3 mouse cellular contexts compared by ENCODE assay signal in genomic region chr7:130629999-130630398, GRCm38 (mm10).
TF ChIP-seq lines count a peak whose summit lies in the region.

No protein-coding gene starts in this region.

TF ChIP-seq in CH12.LX, 34 proteins besides CTCF, POLR2A, EP300 and RAD21:
- TF ChIP-seq MAFK (IDR thresholded peaks at IDR 0.05; ENCODE audit: insufficient replicate concordance, low read length): peak; percentile 94
- TF ChIP-seq ZKSCAN1 (IDR thresholded peaks at IDR 0.05; ENCODE audit: borderline replicate concordance, low read depth, low read length): no peak
- no peak for TF ChIP-seq MAX (IDR thresholded peaks at IDR 0.05; ENCODE audit: low read length)

TF ChIP-seq in ES-E14, 5 proteins besides CTCF, POLR2A, EP300 and RAD21:
- TF ChIP-seq CHD2 (IDR thresholded peaks at IDR 0.05; ENCODE audit: low read depth, low read length) (no peak), MAFK (IDR thresholded peaks at IDR 0.05; ENCODE audit: insufficient read depth, low read depth, low read length) (peak; percentile 93)

TF ChIP-seq in MEL, 35 proteins besides CTCF, POLR2A, EP300 and RAD21:
- peak; percentile 84 for TF ChIP-seq MAFK (IDR thresholded peaks at IDR 0.05; ENCODE audit: borderline replicate concordance, low read depth, low read length)
- no peak for TF ChIP-seq MAX (IDR thresholded peaks at IDR 0.05; ENCODE audit: low read length)
